Mouse (Mus musculus) thymus, adult 2 months (tissue): ENCODE measurements around the gene 2410137M14Rik. TPM values are rescaled to one million over a fixed set of nuclear protein-coding genes. Genes with fewer than 3 reads are reported as not detected.
A peak's percentile ranks its signal among the peaks of the same experiment; 100 is the strongest.

ENCODE experiments used
- DNase-seq: peaks from one replicate; pipeline ENCODE4 v3.0.0; 2021
- H3K27ac ChIP-seq: fragments of 200-500 bp; 2 replicates; pipeline ENCODE4 v1.5.1; 2012; ENCODE audit warnings: low read length, control low read depth; ENCODE audit not compliant: control insufficient read depth, insufficient read depth
- H3K27me3 ChIP-seq: fragments of 200-500 bp; 2 replicates; pipeline ENCODE4 v1.6.1; 2012; ENCODE audit warnings: mild to moderate bottlenecking, low read length, moderate library complexity, mixed read lengths; ENCODE audit not compliant: control insufficient read depth, insufficient read depth
- H3K36me3 ChIP-seq: fragments of 200-500 bp; 2 replicates; pipeline ENCODE4 v1.6.1; 2012; ENCODE audit warnings: mild to moderate bottlenecking, low read length, moderate library complexity; ENCODE audit not compliant: control insufficient read depth, insufficient read depth
- H3K4me1 ChIP-seq: fragments of 200-500 bp; replicated peaks from 2 replicates; pipeline ENCODE4 v1.6.1; 2012; ENCODE audit warnings: low read length; ENCODE audit not compliant: control insufficient read depth, insufficient read depth
- H3K4me3 ChIP-seq: fragments of 200-500 bp; 2 replicates; pipeline ENCODE4 v1.5.1; 2012; ENCODE audit warnings: mild to moderate bottlenecking, low read length, control low read depth, moderate library complexity; ENCODE audit not compliant: control insufficient read depth, insufficient read depth
- CTCF ChIP-seq: fragments of 200-500 bp; IDR thresholded peaks from 2 replicates; pipeline ENCODE4 v1.5.1; 2012; ENCODE audit warnings: mild to moderate bottlenecking, control low read depth, low read length, moderate library complexity, borderline replicate concordance; ENCODE audit not compliant: control insufficient read depth, poor library complexity, insufficient read depth; ENCODE audit errors: extremely low read depth
- POLR2A ChIP-seq: fragments of 200-500 bp; IDR thresholded peaks from 2 replicates; pipeline ENCODE4 v1.6.1; 2012; ENCODE audit warnings: mild to moderate bottlenecking, low read length, control low read depth, moderate library complexity; ENCODE audit not compliant: control insufficient read depth, poor library complexity, insufficient read depth; ENCODE audit errors: extremely low read depth
- WGBS: fragments of 180-500 bp; shearing (Covaris S2); methylation state at CpG from one replicate; pipeline ENCODE4 v1.1.7; 2018; 5-methylcytosine and 5-hydroxymethylcytosine counted together
- polyA plus RNA-seq: library from polyadenylated mRNA; depleted of rRNA; stranded (reverse); fragments of >200 nt; gene quantifications from 2 replicates; pipeline ENCODE4 v1.2.3, GENCODE M21; 2012

The 2410137M14Rik gene
- polyA plus RNA-seq, 1 experiment = not detected

DNA sequence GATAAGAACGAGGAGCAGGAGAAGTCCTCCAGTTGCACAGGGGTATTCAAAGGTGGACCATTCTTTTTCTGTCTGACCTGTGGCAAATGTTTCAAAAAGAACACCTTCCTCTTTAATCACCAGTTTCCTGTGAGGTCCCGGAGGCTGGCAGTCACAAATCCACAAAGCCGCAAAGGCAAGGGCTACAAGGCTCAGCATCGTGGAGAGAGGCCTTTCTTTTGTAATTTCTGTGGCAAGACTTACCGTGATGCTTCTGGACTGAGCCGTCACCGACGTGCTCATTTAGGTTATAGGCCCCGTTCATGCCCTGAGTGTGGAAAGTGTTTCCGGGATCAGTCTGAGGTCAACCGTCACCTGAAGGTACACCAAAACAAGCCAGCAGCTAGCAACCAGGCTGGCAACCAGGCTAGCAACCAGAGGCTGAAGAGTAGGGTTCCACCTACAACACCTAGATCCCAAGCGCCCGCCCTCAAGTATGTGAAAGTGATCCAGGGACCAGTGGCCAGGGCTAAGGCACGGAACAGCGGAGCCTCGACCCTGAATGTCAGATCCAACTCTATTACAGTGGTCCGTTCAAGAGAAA, 28.5 kb upstream of the 2410137M14Rik start:
- Histone ChIP-seq H3K27me3 (no peaks in the 10 kb centered on the region), H3K36me3 (no peaks in the 10 kb centered on the region), H3K27ac (no peak overlapping the region), H3K4me3 (no peak overlapping the region), H3K4me1 (peaks cover 5% of the 10 kb centered on the region)
- no peak for DNase-seq
- WGBS = 41% methylated on average over 17 of the region's 17 CpGs
- TF ChIP-seq POLR2A = no peak
- no peak for TF ChIP-seq CTCF

DNA sequence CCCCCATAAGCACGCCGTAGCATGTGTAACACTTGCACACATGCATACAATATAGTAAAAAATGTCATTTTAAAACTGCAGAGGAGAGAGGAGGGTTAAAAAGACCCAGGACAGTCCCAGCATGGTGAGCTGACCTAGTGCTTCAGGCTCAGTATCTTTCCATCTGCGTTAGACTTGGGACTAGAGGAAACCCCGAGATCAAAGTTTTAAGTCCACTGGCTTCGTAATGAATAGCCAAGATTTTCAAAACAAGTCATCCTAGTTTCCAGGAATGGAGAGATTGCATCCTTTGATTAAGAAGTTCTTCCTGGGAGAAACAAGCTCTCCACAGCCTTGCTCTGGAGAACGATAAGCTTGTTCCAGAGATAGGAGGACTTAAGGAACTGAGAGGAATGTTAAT, 27.1 kb upstream of the 2410137M14Rik start:
- 96% methylated on average over 6 of the region's 6 CpGs for WGBS
- no peak overlapping the region for H3K27ac ChIP-seq
- no peaks in the 10 kb centered on the region for H3K36me3 ChIP-seq
- DNase-seq = no peak
- TF ChIP-seq CTCF = no peak
- H3K4me1 ChIP-seq = peaks cover 5% of the 10 kb centered on the region
- H3K4me3 ChIP-seq = no peak overlapping the region
- no peaks in the 10 kb centered on the region for H3K27me3 ChIP-seq

DNA sequence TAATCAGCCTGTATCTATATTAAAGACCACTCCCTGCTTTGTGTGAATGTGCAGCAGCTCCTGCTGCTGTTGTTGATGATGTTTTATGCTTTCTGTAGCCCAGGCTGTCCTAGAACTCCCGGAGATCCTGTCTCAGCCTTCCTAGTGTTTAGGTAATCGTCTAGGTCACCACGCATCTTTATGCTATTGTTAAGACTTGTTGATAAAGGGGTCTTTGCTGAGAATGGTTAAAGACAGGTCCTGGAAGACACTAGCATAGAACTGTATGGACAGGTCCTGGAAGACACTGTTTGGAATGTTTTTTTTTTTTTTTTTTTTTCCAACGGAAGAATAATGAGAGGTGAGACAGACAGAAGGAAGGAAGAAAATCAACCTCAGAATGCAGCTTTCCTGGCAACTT, 22.3 kb upstream of the 2410137M14Rik start:
- Histone ChIP-seq H3K36me3 (no peaks in the 10 kb centered on the region), H3K27me3 (peaks cover 7% of the 10 kb centered on the region; the same call in 1 of the 2 replicates), H3K27ac (no peak overlapping the region), H3K4me1 (peaks cover 5% of the 10 kb centered on the region), H3K4me3 (no peak overlapping the region)
- WGBS = 78% methylated on average over 4 of the region's 4 CpGs
- TF ChIP-seq POLR2A (no peak), CTCF (no peak)
- no peak for DNase-seq

DNA sequence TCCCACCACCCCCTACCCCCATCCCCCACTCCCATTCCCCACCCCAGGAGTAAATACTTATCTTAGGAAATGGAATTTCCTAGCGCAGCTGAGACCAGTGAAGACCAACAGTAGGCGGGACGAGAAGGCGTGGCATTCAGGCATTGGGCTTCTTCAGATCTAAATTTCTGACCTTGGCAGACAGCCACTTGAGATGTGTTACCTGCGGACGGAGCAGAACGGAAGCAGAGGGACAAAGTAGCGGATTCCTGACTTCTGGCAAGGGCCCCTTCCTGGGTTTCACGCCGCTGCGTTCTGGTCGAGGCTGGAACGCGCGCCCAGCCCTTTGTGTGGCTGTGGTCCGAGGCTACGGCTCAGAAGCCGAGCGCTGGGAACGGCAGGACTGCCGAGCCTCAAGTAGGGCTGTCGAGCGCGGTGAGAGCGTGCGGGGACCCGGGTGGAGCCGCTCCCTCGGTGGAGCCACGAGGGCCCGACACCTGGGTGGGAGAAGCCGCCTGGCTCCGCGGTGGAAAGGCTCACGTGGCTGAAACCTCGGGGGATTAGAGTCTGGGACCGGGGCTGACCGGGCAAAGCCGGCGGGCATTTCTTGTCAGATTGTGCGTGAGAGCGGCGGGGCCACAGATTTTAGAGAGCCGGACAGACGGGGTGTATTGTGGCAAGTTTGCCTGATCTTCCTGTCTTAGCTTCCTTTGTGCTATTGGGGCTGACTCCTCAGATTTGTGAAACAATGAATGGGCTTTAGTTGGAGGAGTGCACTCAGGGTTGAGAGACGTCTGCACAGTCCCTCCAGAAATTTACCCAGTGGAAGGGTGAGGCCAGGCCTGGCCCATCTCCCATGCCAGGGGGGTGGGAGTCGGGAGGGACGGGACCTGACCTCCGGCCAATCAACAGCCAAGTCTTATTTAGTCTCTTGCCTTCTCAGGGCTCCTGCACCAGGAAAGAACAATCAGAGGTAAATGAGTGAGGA, 21.6 kb upstream of the 2410137M14Rik start:
- no peak for TF ChIP-seq CTCF
- TF ChIP-seq POLR2A = no peak
- H3K27ac ChIP-seq = no peak overlapping the region
- 5% methylated on average over 49 of the region's 49 CpGs for WGBS

DNA sequence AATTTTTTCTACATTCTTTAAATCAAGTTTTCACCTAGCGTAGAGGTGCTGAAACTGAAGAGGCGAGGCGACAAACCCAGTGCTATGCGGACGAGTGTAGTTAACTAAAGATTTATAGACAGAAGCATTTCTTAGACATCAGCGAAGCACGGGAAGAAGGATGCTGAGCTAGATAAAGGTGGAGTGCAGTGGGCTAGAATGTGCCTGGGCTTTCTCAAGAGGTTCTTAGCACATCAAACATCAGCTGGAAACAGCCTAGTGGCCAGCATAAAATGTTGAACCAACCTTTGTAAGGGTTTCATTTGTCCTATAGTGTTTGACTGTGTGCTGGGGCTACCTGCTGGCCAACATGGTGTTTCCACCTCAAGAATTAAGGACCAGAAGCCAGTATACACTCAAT, 19.8 kb upstream of the 2410137M14Rik start, which contains the start of gene Zfp57:
Gene Zfp57, plus strand, starts transcription at position 301 of the 400 bp plus-strand sequence.
- WGBS = 97% methylated on average over 7 of the region's 7 CpGs
- H3K27ac ChIP-seq = no peak within 1 kb of the TSS
- no peaks in the 10 kb centered on the region for H3K36me3 ChIP-seq
- H3K4me1 ChIP-seq = peaks cover 5% of the 10 kb centered on the region
- no peak for DNase-seq
- no peak within 1 kb of the TSS for H3K4me3 ChIP-seq
- peaks cover 7% of the 10 kb centered on the region; the same call in 1 of the 2 replicates for H3K27me3 ChIP-seq
- no peak for TF ChIP-seq POLR2A
- no peak for TF ChIP-seq CTCF

More for the DNA sequence above, 21.6 kb upstream of the 2410137M14Rik start:
- Histone ChIP-seq H3K27me3 (peaks cover 7% of the 10 kb centered on the region; the same call in 1 of the 2 replicates), H3K36me3 (no peaks in the 10 kb centered on the region), H3K4me3 (peak overlapping the region; percentile 29), H3K4me1 (peaks cover 5% of the 10 kb centered on the region)
- no peak for DNase-seq

DNA sequence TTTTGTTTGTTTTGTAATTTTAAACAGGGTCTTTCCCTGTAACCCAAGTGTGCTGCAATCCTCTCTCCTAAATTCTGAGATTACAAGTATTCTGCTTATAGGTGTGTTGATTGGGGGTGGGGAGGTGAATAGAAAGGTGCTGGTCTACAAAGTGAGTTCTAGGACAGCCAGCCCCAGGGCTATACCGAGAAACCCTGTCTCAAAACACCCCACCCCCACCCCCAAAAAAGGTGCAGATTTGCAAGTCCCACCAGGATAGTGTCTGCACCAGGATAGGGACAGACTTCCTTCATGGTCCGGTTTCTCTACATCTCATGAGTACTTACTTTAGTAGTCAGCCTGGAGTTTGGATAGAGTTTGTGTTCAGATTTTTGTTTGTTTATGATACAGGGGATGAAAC, 17.4 kb upstream of the 2410137M14Rik start:
- 98% methylated on average over 2 of the region's 2 CpGs for WGBS
- Histone ChIP-seq H3K4me3 (no peak overlapping the region), H3K4me1 (peaks cover 5% of the 10 kb centered on the region), H3K36me3 (no peaks in the 10 kb centered on the region), H3K27me3 (peaks cover 7% of the 10 kb centered on the region; the same call in 1 of the 2 replicates), H3K27ac (no peak overlapping the region)
- TF ChIP-seq POLR2A = no peak
- no peak for TF ChIP-seq CTCF
- no peak for DNase-seq
